Mouse (Mus musculus): ENCODE results near the gene Slc51b.

- no peak for TF ChIP-seq CTCF (conservative IDR thresholded peaks at IDR 0.05; ENCODE audit: insufficient read depth, insufficient read length, low read depth, low read length)
- no peak for TF ChIP-seq POLR2A (IDR thresholded peaks at IDR 0.05; ENCODE audit: low read depth, low read length)
Measured at GRCm38 (mm10) chr9:65424393-65424792, 1.6 kb upstream of the Slc51b start.
